Mouse (Mus musculus) intestine, embryonic 15.5 days (tissue): ENCODE measurements around the gene Tiprl. TPM values are rescaled to one million over a fixed set of nuclear protein-coding genes. Genes with fewer than 3 reads are reported as not detected.

ENCODE experiments used
- polyA plus RNA-seq: library from polyadenylated mRNA; unstranded; fragments of >200 nt; fragmentation: Nextera tagmentation; extraction: Ambion mirVana; gene quantifications from 2 replicates; pipeline ENCODE4 v1.2.1, GENCODE M21; 2015

The Tiprl gene
- polyA plus RNA-seq, 1 experiment from 2014 or later: 85.6 TPM

Other genes starting within 250 kb of the Tiprl start
- gene Tbx19, start 76.2 kb downstream of the Tiprl start, polyA plus RNA-seq: not detected in 2 replicates
- 25.9 and 27.1 TPM in 2 replicates for gene Sft2d2, start 42.6 kb downstream of the Tiprl start, polyA plus RNA-seq
- gene Gpr161, start 58.8 kb upstream of the Tiprl start, polyA plus RNA-seq: 0.92 TPM in 2 replicates
- gene Dcaf6, start 223.5 kb upstream of the Tiprl start, polyA plus RNA-seq: 10.6 and 12.3 TPM in 2 replicates
- 145 and 165 TPM in 2 replicates for gene Mpc2, start 223.6 kb upstream of the Tiprl start, polyA plus RNA-seq
- not detected in 2 replicates for gene Adcy10, start 248.2 kb upstream of the Tiprl start, polyA plus RNA-seq